In the genomic region with DNA sequence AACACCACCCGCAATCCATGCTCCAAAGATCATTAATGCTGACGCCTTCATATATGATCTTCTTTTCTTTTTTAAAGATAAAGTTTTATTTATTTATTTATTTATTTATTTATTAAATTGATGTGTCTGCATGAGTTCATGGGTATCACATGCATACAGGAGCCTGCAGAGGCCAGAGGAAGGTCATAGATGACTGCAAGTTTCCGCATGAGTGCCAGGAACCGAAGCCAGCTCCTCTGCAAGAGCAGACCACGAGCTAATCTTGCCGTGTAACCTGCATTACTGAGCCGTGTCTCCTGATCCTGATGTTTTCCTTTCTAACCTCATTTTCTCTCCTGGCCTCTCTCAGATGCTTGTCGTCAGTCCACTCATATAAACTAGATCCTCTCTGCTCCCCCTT, we compare ENCODE assay signal across 26 mouse cellular contexts. TPM values are rescaled to one million over a fixed set of nuclear protein-coding genes. Genes with fewer than 3 reads are reported as not detected.
DNase-seq lines count a peak whose midpoint lies in the region; ATAC-seq and TF ChIP-seq lines count a peak whose summit lies in the region.
"Had no signal": no experiment of that assay in that cellular context is flagged by ENCODE, and none has a peak within 500 bp of the region (broad histone marks: within the 10 kb centered on the region; RNA-seq: fewer than 3 reads in every experiment).

No protein-coding gene starts in this region.

- H3K79me2 ChIP-seq in CH12.LX (replicated peaks; ENCODE audit: control insufficient read depth, extremely low read depth, insufficient read depth, poor library complexity, severe bottlenecking), result no peaks in the 10 kb centered on the region

- no peaks in the 10 kb centered on the region for H3K27me3 ChIP-seq in heart, embryonic 12.5 days (replicated peaks)
- no peaks in the 10 kb centered on the region for H3K27me3 ChIP-seq in kidney, embryonic 16.5 days (ENCODE audit: insufficient read depth, low read length)
- H3K27me3 ChIP-seq in CH12.LX (replicated peaks), result no peaks in the 10 kb centered on the region
- H3K27me3 ChIP-seq: embryonic facial prominence, embryonic 12.5 days; embryonic facial prominence, embryonic 15.5 days; hindbrain, embryonic 13.5 days; intestine, embryonic 15.5 days had no signal

- H3K9ac ChIP-seq in heart, embryonic 12.5 days, result no peak overlapping the region
- no peak overlapping the region for H3K9ac ChIP-seq in kidney, embryonic 16.5 days (replicated peaks; ENCODE audit: low read length)
- H3K9ac ChIP-seq in CH12.LX (ENCODE audit: insufficient read depth, low read depth), result no peak overlapping the region
- H3K9ac ChIP-seq: embryonic facial prominence, embryonic 12.5 days; embryonic facial prominence, embryonic 15.5 days; forebrain, postnatal 0 days; hindbrain, embryonic 13.5 days; intestine, embryonic 15.5 days had no signal

- ATAC-seq in heart, embryonic 12.5 days (ENCODE audit: insufficient number of reproducible peaks, low FRiP score), result no peak
- peak; percentile 79; the same call in 1 of the 2 replicates for ATAC-seq in kidney, embryonic 16.5 days (ENCODE audit: low FRiP score, low TSS enrichment)
- ATAC-seq: forebrain, embryonic 14.5 days; forebrain, postnatal 0 days; hindbrain, embryonic 16.5 days; intestine, embryonic 15.5 days had no signal

- peak; percentile 28 to 41 for DNase-seq in heart, postnatal 10 days
- no peak for DNase-seq in kidney, postnatal 14 days
- DNase-seq in 416B (ENCODE audit: low read depth) (peak; percentile 46), CH12.LX (ENCODE audit: extremely low read depth) (peak; percentile 6)
- DNase-seq in thymus, postnatal 0 days (ENCODE audit: low spot score), result no peak
- DNase-seq: adrenal gland, adult 8-10 months; adrenal gland, postnatal 36 days; cerebellum, adult 18-20 months; cerebellum, adult 9-10 months; cerebellum, postnatal 14 days; forebrain, postnatal 0 days; gastrocnemius, adult 2 months; gastrocnemius, postnatal 14 days; heart, adult 11 months; heart, postnatal 36 days had no signal

- intact Hi-C loops in heart, postnatal 10 days (cut with DNase I), result no loop called here

- in situ Hi-C loops in CH12.LX (cut with MboI; ENCODE audit: low pct_ligation_motif_present, low pct_unique_long_range_greater_than_20kb, low sequenced_read_pairs), result no loop called here

- TF ChIP-seq RAD21 in CH12.LX (IDR thresholded peaks at IDR 0.05; ENCODE audit: low read depth, low read length), result no peak

- peaks cover 17% of the 10 kb centered on the region; the same call in 1 of the 2 replicates for H3K36me3 ChIP-seq in heart, embryonic 12.5 days
- H3K36me3 ChIP-seq in kidney, embryonic 16.5 days (ENCODE audit: insufficient read depth, low read length), result peaks cover 6% of the 10 kb centered on the region; the same call in 1 of the 2 replicates
- no peaks in the 10 kb centered on the region for H3K36me3 ChIP-seq in CH12.LX (replicated peaks in 1 of 2; ENCODE audit: control insufficient read depth in 1 of 2, insufficient read depth in 1 of 2, low read length in 1 of 2)
- H3K36me3 ChIP-seq: embryonic facial prominence, embryonic 12.5 days; embryonic facial prominence, embryonic 15.5 days; G1E; hindbrain, embryonic 10.5 days; hindbrain, embryonic 13.5 days had no signal

- H3K4me1 ChIP-seq in heart, embryonic 12.5 days (replicated peaks), result no peaks in the 10 kb centered on the region
- peaks cover 15% of the 10 kb centered on the region; the same call in 1 of the 2 replicates for H3K4me1 ChIP-seq in kidney, embryonic 16.5 days (ENCODE audit: insufficient read depth, low read length)
- peaks cover 0 to 8% of the 10 kb centered on the region in 2 experiments; a peak in 2 of 4 replicates for H3K4me1 ChIP-seq in CH12.LX (ENCODE audit: control insufficient read depth in 1 of 2, insufficient read depth in 2 of 2)
- H3K4me1 ChIP-seq: embryonic facial prominence, embryonic 12.5 days; embryonic facial prominence, embryonic 15.5 days; heart, embryonic 10.5 days; intestine, embryonic 15.5 days had no signal

- no peak for TF ChIP-seq EP300 in CH12.LX (IDR thresholded peaks at IDR 0.05; ENCODE audit: low read length)

- no peaks in the 10 kb centered on the region for H3K9me3 ChIP-seq in heart, embryonic 12.5 days (replicated peaks)
- no peaks in the 10 kb centered on the region for H3K9me3 ChIP-seq in kidney, embryonic 16.5 days (ENCODE audit: low read length)
- H3K9me3 ChIP-seq in CH12.LX (replicated peaks; ENCODE audit: low read length), result no peaks in the 10 kb centered on the region
- H3K9me3 ChIP-seq: embryonic facial prominence, embryonic 12.5 days; embryonic facial prominence, embryonic 15.5 days; G1E; heart, embryonic 10.5 days; hindbrain, embryonic 10.5 days; hindbrain, embryonic 13.5 days; intestine, embryonic 15.5 days had no signal

- no peak overlapping the region for H3K4me2 ChIP-seq in heart, embryonic 12.5 days
- H3K4me2 ChIP-seq in kidney, embryonic 16.5 days (replicated peaks; ENCODE audit: low read depth, low read length), result no peak overlapping the region
- H3K4me2 ChIP-seq in CH12.LX (ENCODE audit: insufficient read depth, low read depth, poor library complexity, severe bottlenecking), result no peak overlapping the region
- H3K4me2 ChIP-seq: embryonic facial prominence, embryonic 12.5 days; embryonic facial prominence, embryonic 15.5 days; hindbrain, embryonic 13.5 days; intestine, embryonic 15.5 days had no signal

- no peak for TF ChIP-seq CTCF in CH12.LX (conservative IDR thresholded peaks at IDR 0.05 in 1 of 2, IDR thresholded peaks at IDR 0.05 in 1 of 2; ENCODE audit: low read depth in 2 of 2, low read length in 2 of 2)

- WGBS in heart, embryonic 12.5 days, result 76% methylated on average over 8 of the region's 8 CpGs
- WGBS in kidney, embryonic 16.5 days, result 39% methylated on average over 8 of the region's 8 CpGs

- no peak overlapping the region for H3K4me3 ChIP-seq in heart, embryonic 12.5 days
- H3K4me3 ChIP-seq in kidney, embryonic 16.5 days (ENCODE audit: low read length), result no peak overlapping the region
- no peak overlapping the region for H3K4me3 ChIP-seq in CH12.LX (replicated peaks in 1 of 3; ENCODE audit: low read depth in 2 of 3, low read length in 2 of 3, poor library complexity in 1 of 3)
- H3K4me3 ChIP-seq: embryonic facial prominence, embryonic 12.5 days; embryonic facial prominence, embryonic 15.5 days; gastrocnemius, adult 2 months; heart, embryonic 10.5 days; hindbrain, embryonic 10.5 days; hindbrain, embryonic 13.5 days; intestine, embryonic 15.5 days had no signal

- no peak overlapping the region for H3K27ac ChIP-seq in heart, embryonic 12.5 days (ENCODE audit: poor library complexity, severe bottlenecking)
- H3K27ac ChIP-seq in kidney, embryonic 16.5 days (ENCODE audit: low read length), result 0 out of 2 replicates have a peak overlapping the region, but pooled peaks have one; percentile 40
- no peak overlapping the region for H3K27ac ChIP-seq in CH12.LX (ENCODE audit: insufficient read depth, low read depth)
- H3K27ac ChIP-seq: embryonic facial prominence, embryonic 12.5 days; embryonic facial prominence, embryonic 15.5 days; gastrocnemius, adult 2 months; heart, embryonic 10.5 days; hindbrain, embryonic 10.5 days; hindbrain, embryonic 13.5 days; intestine, embryonic 15.5 days had no signal

- dilution Hi-C loops in CH12.LX (cut with MboI; ENCODE audit: extremely low pct_ligation_motif_present, extremely low pct_unique_long_range_greater_than_20kb, low sequenced_read_pairs), result no loop called here

- no peak for TF ChIP-seq POLR2A in CH12.LX (IDR thresholded peaks at IDR 0.05; ENCODE audit: low read depth, low read length)

TF ChIP-seq in CH12.LX, 34 proteins besides CTCF, POLR2A, EP300 and RAD21:
- TF ChIP-seq ZKSCAN1 (IDR thresholded peaks at IDR 0.05; ENCODE audit: borderline replicate concordance, low read depth, low read length), result no peak
- no peak for TF ChIP-seq MXI1 (IDR thresholded peaks at IDR 0.05; ENCODE audit: low read depth, low read length)
- TF ChIP-seq E2F4 (IDR thresholded peaks at IDR 0.05; ENCODE audit: insufficient replicate concordance, low read depth, low read length), result no peak
- no peak for TF ChIP-seq POLR2AphosphoS2 (IDR thresholded peaks at IDR 0.05; ENCODE audit: low read depth, low read length)
- TF ChIP-seq SMC3 (IDR thresholded peaks at IDR 0.05; ENCODE audit: low read depth, low read length), result no peak
- no peak for TF ChIP-seq ETS1 (conservative IDR thresholded peaks at IDR 0.05; ENCODE audit: low read depth, low read length)
- no peak for TF ChIP-seq ZC3H11A (IDR thresholded peaks at IDR 0.05; ENCODE audit: low read depth, low read length)
- TF ChIP-seq PAX5 (IDR thresholded peaks at IDR 0.05; ENCODE audit: low read length), result no peak
- TF ChIP-seq ZMIZ1 (IDR thresholded peaks at IDR 0.05; ENCODE audit: low read depth, low read length), result no peak
- no peak for TF ChIP-seq MAZ (IDR thresholded peaks at IDR 0.05; ENCODE audit: low read depth, low read length)
- TF ChIP-seq ZNF384 (IDR thresholded peaks at IDR 0.05; ENCODE audit: low read depth, low read length), result no peak

RNA-seq across cellular contexts. Expression of gene Pygl, which starts 17.0 kb away (rescaled TPM):
- 10 to 100 TPM in 1 of 2 experiments, 1 to 10 TPM in 1; 8.6 to 13.0 TPM for total RNA-seq in heart, postnatal 10 days (2021)
- 36.5 and 37.1 TPM in 2 replicates for polyA plus RNA-seq in heart, embryonic 12.5 days (2016; fragmentation: Nextera tagmentation; extraction: Ambion mirVana)
- polyA plus RNA-seq in kidney, embryonic 16.5 days (2015; fragmentation: Nextera tagmentation; extraction: Ambion mirVana), result 47.9 and 49.1 TPM in 2 replicates
- total RNA-seq in CH12.LX (2012; rRNA removed) (0.25 and 1.1 TPM in 2 replicates), CH12.LX (2014; rRNA removed) (2.6 and 3.1 TPM in 2 replicates)
- 7.8 and 8.5 TPM in 2 replicates for polyA plus RNA-seq in CH12.LX (2012; ENCODE audit: insufficient read length, low read depth)
- polyA plus RNA-seq in thymus, postnatal 0 days (2015; fragmentation: Nextera tagmentation; extraction: Ambion mirVana), result 14.4 and 16.1 TPM in 2 replicates
- polyA plus RNA-seq: G1E had no signal

Comparison
In these comparisons a context has a peak if more than half of its experiments do, and no peak if none do; other contexts are left out.
1. DNase-seq: peak in heart, postnatal 10 days (2 of 2), 416B (single experiment) and CH12.LX (single experiment); none in kidney, postnatal 14 days (single experiment) and thymus, postnatal 0 days (single experiment).